Mouse (Mus musculus): ENCODE measurements at regions not wholly inside any gene's neighbourhood (a gene's known extent, or its start where the extent isn't known, plus 50 kb on each side); places are given as distances from the start of the nearest gene placed in this dataset.

GRCm38 (mm10) chr1:102628061-102628460, 2140.3 kb upstream of the Cdh20 start:
- DNase-seq (ENCODE audit: low spot score): peak; percentile 91

GRCm38 (mm10) chr1:102644379-102644778, 2123.9 kb upstream of the Cdh20 start:
- DNase-seq (ENCODE audit: low spot score): no peak

GRCm38 (mm10) chr1:102687367-102688070, 2080.8 kb upstream of the Cdh20 start:
- no peak for DNase-seq (ENCODE audit: low spot score)

- no peak for DNase-seq (ENCODE audit: low spot score)
Measured at GRCm38 (mm10) chr1:102716459-102716858, 2051.9 kb upstream of the Cdh20 start.

- no peak for DNase-seq (ENCODE audit: low spot score)
Measured at GRCm38 (mm10) chr1:102733991-102734390, 2034.3 kb upstream of the Cdh20 start.

- no peak for DNase-seq (ENCODE audit: low spot score)
Measured at GRCm38 (mm10) chr1:102735392-102735791, 2032.9 kb upstream of the Cdh20 start.

- DNase-seq (ENCODE audit: low spot score): no peak
Measured at GRCm38 (mm10) chr1:102757941-102758340, 2010.4 kb upstream of the Cdh20 start.
